Mouse (Mus musculus) liver, embryonic 14.5 days (tissue): ENCODE data around the gene Med10.

ENCODE experiments used
- CTCF ChIP-seq: IDR thresholded peaks from 2 replicates; pipeline ENCODE4 v1.5.1; 2016; ENCODE audit warnings: antibody characterized with exemption, low read depth, control low read depth
- EP300 ChIP-seq: IDR thresholded peaks from 2 replicates; pipeline ENCODE4 v1.6.1; 2016; ENCODE audit warnings: antibody characterized with exemption, low read depth

GRCm38 (mm10) chr13:69761393-69761792 lies 40.8 kb upstream of the Med10 start:
- TF ChIP-seq CTCF (no peak), EP300 (no peak)
